Mouse (Mus musculus) neural tube, embryonic 14.5 days (tissue): ENCODE measurements around the gene Adam22. TPM values are rescaled to one million over a fixed set of nuclear protein-coding genes. Genes with fewer than 3 reads are reported as not detected.
A peak's percentile ranks its signal among the peaks of the same experiment; 100 is the strongest.
"Not testable (repeated sequence)": the region's sequence is repeated elsewhere in the genome, so short reads cannot be mapped to it uniquely, and the experiment has no call there.

Source experiments
- ATAC-seq: fragments of 200-750 bp; cut with Nextera tagmentation; 2 replicates; pipeline ENCODE4 v1.8.0; 2017; ENCODE audit warnings: low read depth, mild to moderate bottlenecking, moderate TSS enrichment, moderate library complexity
- H3K27ac ChIP-seq: fragments of 300-500 bp; sonication (generic); 2 replicates; pipeline ENCODE4 v1.5.1; 2014; ENCODE audit warnings: low read depth, mild to moderate bottlenecking, control low read depth, low read length, moderate library complexity, mixed read lengths
- H3K27me3 ChIP-seq: fragments of 300-500 bp; sonication (generic); 2 replicates; pipeline ENCODE4 v1.6.1; 2014; ENCODE audit warnings: low read length; ENCODE audit not compliant: control insufficient read depth, insufficient read depth
- H3K36me3 ChIP-seq: fragments of 300-500 bp; sonication (generic); 2 replicates; pipeline ENCODE4 v1.6.1; 2014; ENCODE audit warnings: low read length, mixed read lengths; ENCODE audit not compliant: control insufficient read depth, insufficient read depth
- H3K4me1 ChIP-seq: fragments of 300-500 bp; sonication (generic); 2 replicates; pipeline ENCODE4 v1.6.1; 2014; ENCODE audit warnings: low read length; ENCODE audit not compliant: control insufficient read depth, insufficient read depth
- H3K4me2 ChIP-seq: fragments of 300-500 bp; sonication (generic); 2 replicates; pipeline ENCODE4 v1.6.1; 2014; ENCODE audit warnings: mild to moderate bottlenecking, low read depth, low read length, control low read depth
- H3K4me3 ChIP-seq: fragments of 300-500 bp; sonication (generic); 2 replicates; pipeline ENCODE4 v1.5.1; 2014; ENCODE audit warnings: low read depth, low read length, control low read depth, mixed read lengths
- H3K9ac ChIP-seq: fragments of 300-500 bp; sonication (generic); replicated peaks from 2 replicates; pipeline ENCODE4 v1.6.1; 2014; ENCODE audit warnings: low read depth, mild to moderate bottlenecking, control low read depth, low read length, mixed read lengths
- H3K9me3 ChIP-seq: fragments of 300-500 bp; sonication (generic); 2 replicates; pipeline ENCODE4 v1.6.1; 2016; ENCODE audit warnings: low read length; ENCODE audit not compliant: control insufficient read depth
- WGBS: fragments of 180-500 bp; shearing (Covaris S2); extraction: QIAGEN DNeasy Blood & Tissue Kit; methylation state at CpG from one replicate; pipeline ENCODE4 v1.1.7; 2014; 5-methylcytosine and 5-hydroxymethylcytosine counted together
- polyA plus RNA-seq: library from polyadenylated mRNA; unstranded; fragments of >200 nt; fragmentation: Nextera tagmentation; extraction: Ambion mirVana; gene quantifications from 2 replicates; pipeline ENCODE4 v1.2.1, GENCODE M21; 2014

The Adam22 gene
- polyA plus RNA-seq, 1 experiment from 2014 or later, result 59.9 TPM

- WGBS, result 46% methylated on average over 4 of the region's 4 CpGs
- H3K4me2 ChIP-seq, result no peak overlapping the region
- H3K36me3 ChIP-seq, result no peaks in the 10 kb centered on the region
- no peaks in the 10 kb centered on the region for H3K27me3 ChIP-seq
- no peak overlapping the region for H3K9ac ChIP-seq
- no peaks in the 10 kb centered on the region for H3K4me1 ChIP-seq
- no peaks in the 10 kb centered on the region for H3K9me3 ChIP-seq
- H3K27ac ChIP-seq, result peak overlapping the region; percentile 45; the same call in 1 of the 2 replicates
- peak; percentile 76; the same call in 1 of the 2 replicates for ATAC-seq
- no peak overlapping the region for H3K4me3 ChIP-seq
Observed at GRCm38 (mm10) chr5:8224321-8224705, 143.6 kb downstream of the Adam22 start.

DNA sequence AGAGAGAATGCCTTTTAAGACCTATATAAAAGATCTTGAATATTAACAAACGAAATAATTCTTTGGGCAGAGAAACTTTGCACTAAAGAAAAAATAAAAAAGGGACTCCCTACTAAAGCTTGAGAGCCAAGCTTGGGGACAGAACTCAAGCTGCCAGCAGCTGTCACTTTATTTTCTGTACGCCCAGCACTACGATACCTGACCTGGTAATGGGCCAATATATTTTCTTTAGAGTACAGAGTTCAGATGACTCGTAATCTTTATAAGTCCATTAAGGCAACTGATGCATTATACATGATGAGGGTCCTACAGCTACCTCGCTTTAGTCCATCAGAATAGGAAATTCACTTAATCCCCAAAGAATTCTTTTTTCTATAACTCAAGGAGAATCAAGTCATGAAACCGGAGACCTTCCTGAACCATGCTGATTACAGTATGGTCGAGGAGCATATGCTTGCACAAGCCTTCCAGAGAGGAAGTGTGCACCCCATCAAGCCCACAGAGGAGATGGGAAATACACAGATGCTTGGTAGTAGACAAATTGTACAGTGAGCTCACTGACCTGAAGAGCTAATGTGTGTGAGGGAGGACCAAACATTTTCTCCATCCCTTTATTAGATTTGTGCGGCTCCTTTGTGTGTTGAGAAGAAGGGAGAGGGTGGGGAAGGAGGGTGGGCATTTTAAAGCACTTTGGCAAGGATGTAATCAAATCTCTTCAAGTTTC is 144.2 kb downstream of the Adam22 start:
- Histone ChIP-seq H3K9me3 (no peaks in the 10 kb centered on the region), H3K27me3 (no peaks in the 10 kb centered on the region), H3K4me1 (no peaks in the 10 kb centered on the region), H3K36me3 (no peaks in the 10 kb centered on the region), H3K9ac (no peak overlapping the region), H3K4me2 (no peak overlapping the region), H3K4me3 (no peak overlapping the region), H3K27ac (peak overlapping the region; percentile 45; the same call in 1 of the 2 replicates)
- 67% methylated on average over 8 of the region's 8 CpGs for WGBS
- peak; percentile 65; the same call in 1 of the 2 replicates for ATAC-seq

DNA sequence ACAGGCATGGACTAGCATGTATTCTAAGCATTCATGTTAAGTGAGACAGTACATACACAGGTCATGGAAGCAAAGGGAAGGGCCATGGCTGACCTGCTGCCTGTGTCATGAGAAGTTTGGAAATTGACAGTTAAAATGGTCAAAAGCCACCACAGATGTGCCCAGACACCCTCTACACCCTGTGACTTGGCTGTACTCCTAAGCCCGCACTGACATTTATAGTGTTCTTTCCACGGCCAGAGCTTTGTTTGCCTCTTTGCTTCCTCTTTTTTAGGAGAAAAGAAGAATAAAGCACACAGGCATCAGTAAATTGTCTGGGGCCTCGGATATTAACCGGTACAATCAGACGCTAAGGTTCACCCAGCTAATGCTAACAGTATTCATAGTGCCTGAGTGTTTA is 146.3 kb downstream of the Adam22 start:
- H3K4me2 ChIP-seq, result no peak overlapping the region
- H3K9me3 ChIP-seq, result no peaks in the 10 kb centered on the region
- no peak overlapping the region for H3K4me3 ChIP-seq
- H3K9ac ChIP-seq, result no peak overlapping the region
- ATAC-seq, result no peak
- no peaks in the 10 kb centered on the region for H3K27me3 ChIP-seq
- no peak overlapping the region for H3K27ac ChIP-seq
- H3K36me3 ChIP-seq, result no peaks in the 10 kb centered on the region
- WGBS, result 84% methylated on average over 5 of the region's 5 CpGs
- H3K4me1 ChIP-seq, result no peaks in the 10 kb centered on the region

GRCm38 (mm10) chr5:8215841-8216240 is 152.1 kb downstream of the Adam22 start:
- Histone ChIP-seq H3K9ac (no peak overlapping the region), H3K36me3 (no peaks in the 10 kb centered on the region), H3K4me1 (no peaks in the 10 kb centered on the region), H3K27ac (no peak overlapping the region), H3K4me3 (no peak overlapping the region), H3K9me3 (no peaks in the 10 kb centered on the region), H3K27me3 (no peaks in the 10 kb centered on the region), H3K4me2 (no peak overlapping the region)
- no peak for ATAC-seq
- WGBS, result 88% methylated on average over 1 of the region's 1 CpGs

GRCm38 (mm10) chr5:8184992-8185391 is 183.0 kb downstream of the Adam22 start:
- not testable (repeated sequence) for H3K4me1 ChIP-seq, H3K9me3 ChIP-seq, ATAC-seq, H3K4me3 ChIP-seq, H3K4me2 ChIP-seq, H3K27ac ChIP-seq, H3K27me3 ChIP-seq, H3K36me3 ChIP-seq, H3K9ac ChIP-seq
- 83% methylated on average over 1 of the region's 1 CpGs for WGBS

DNA sequence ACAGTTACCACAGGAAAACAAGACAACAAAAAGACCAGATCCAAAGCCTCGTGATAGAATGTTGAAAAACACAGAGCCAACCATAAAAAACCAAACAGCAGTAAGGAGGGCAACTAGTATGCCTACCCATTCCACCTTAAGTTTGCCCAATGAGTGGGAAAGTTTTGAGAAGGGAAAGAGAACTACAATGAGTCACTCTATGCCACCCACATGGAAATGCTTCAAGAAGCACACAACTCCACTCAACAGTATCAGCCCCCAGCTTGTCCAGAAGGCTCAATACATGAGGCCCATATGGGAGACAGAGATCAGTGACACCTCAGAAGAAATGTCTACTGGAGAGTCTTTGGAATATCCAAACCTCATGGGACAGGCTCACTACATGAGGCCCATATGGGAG is 187.3 kb downstream of the Adam22 start:
- no peak overlapping the region for H3K9ac ChIP-seq
- ATAC-seq, result no peak
- no peaks in the 10 kb centered on the region for H3K36me3 ChIP-seq
- no peaks in the 10 kb centered on the region for H3K9me3 ChIP-seq
- whole genome bisulfite sequencing, result 97% methylated on average over 1 of the region's 1 CpGs
- H3K4me3 ChIP-seq, result no peak overlapping the region
- H3K27ac ChIP-seq, result no peak overlapping the region
- H3K4me2 ChIP-seq, result no peak overlapping the region
- H3K4me1 ChIP-seq, result no peaks in the 10 kb centered on the region
- no peaks in the 10 kb centered on the region for H3K27me3 ChIP-seq

DNA sequence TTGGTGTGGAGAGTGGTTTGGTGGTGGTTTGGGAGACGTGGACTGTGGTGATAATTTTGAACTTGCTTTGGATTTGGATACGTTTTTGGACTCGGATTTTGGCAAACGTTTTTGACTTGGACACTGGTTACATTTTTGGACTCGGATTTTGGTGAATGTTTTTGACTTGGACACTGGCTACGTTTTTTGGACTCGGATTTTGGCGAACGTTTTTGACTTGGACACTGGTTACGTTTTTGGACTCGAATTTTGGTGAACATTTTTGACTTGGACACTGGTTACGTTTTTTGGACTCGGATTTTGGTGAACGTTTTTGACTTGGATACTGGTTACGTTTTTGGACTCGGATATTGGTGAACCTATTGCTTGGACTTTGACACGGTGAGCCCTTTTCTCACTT is 189.8 kb downstream of the Adam22 start:
- H3K4me1 ChIP-seq, result no peaks in the 10 kb centered on the region
- ATAC-seq, result no peak
- no peaks in the 10 kb centered on the region for H3K36me3 ChIP-seq
- H3K9me3 ChIP-seq, result no peaks in the 10 kb centered on the region
- H3K27ac ChIP-seq, result no peak overlapping the region
- 92% methylated on average over 17 of the region's 17 CpGs for WGBS
- no peak overlapping the region for H3K4me2 ChIP-seq
- no peaks in the 10 kb centered on the region for H3K27me3 ChIP-seq
- H3K4me3 ChIP-seq, result no peak overlapping the region
- H3K9ac ChIP-seq, result no peak overlapping the region

DNA sequence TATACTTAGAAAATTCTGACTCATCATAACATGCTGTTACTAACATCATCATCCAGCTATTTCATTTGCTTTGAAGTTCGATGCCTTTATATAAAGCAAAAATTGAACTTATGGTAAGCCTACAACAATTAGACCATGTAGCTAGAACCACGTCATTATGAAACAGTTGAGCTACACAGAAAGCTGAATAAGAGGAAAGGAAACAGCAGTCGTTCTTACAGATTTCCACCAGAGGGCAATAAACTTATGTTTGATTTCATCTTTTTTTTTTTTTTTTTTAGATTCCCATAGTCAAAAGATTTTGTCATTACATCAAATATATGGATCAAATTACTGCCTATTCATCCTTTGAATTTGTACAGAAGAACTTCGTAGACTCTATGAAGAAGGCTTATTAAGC is 203.2 kb downstream of the Adam22 start:
- Histone ChIP-seq H3K27me3 (no peaks in the 10 kb centered on the region), H3K4me2 (no peak overlapping the region), H3K9ac (no peak overlapping the region), H3K9me3 (no peaks in the 10 kb centered on the region), H3K36me3 (no peaks in the 10 kb centered on the region), H3K27ac (no peak overlapping the region), H3K4me3 (no peak overlapping the region), H3K4me1 (no peaks in the 10 kb centered on the region)
- 55% methylated on average over 4 of the region's 4 CpGs for WGBS
- no peak for ATAC-seq

DNA sequence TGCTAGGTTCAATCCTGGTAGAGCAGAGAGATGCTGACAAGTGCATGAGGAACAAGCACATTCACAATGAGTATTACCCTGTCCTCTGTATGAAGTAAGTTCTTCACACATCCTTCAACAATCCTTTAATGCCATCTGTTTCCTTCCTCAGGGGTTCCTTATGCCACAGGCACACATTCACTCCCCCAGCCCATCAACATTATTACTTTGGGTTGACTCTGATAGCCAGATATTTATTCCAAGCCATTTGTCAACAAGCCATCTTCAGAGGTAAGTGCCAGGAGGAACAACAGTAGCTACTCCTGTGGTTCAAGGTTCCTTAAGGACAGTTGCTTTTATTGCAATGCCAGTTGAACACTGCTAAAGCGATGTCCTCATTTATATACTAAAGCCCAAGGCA is 216.3 kb downstream of the Adam22 start:
- Histone ChIP-seq H3K27me3 (no peaks in the 10 kb centered on the region), H3K4me1 (no peaks in the 10 kb centered on the region), H3K9me3 (no peaks in the 10 kb centered on the region), H3K36me3 (no peaks in the 10 kb centered on the region), H3K4me2 (no peak overlapping the region), H3K27ac (no peak overlapping the region), H3K9ac (no peak overlapping the region), H3K4me3 (no peak overlapping the region)
- WGBS, result 92% methylated on average over 1 of the region's 1 CpGs
- ATAC-seq, result no peak
